Mouse (Mus musculus): Measurements from ENCODE around the gene Mink1.

Gene Mink1

GRCm38 (mm10) chr11:70596094-70596493 is 33.4 kb downstream of the Mink1 start:
- no peak for DNase-seq

GRCm38 (mm10) chr11:70597301-70597700 is 34.6 kb downstream of the Mink1 start:
- DNase-seq: no peak

- DNase-seq: no peak
Measured at GRCm38 (mm10) chr11:70598451-70598953, 35.8 kb downstream of the Mink1 start.

- peak; percentile 86 to 88 for DNase-seq
Measured at GRCm38 (mm10) chr11:70605024-70605566, 42.4 kb downstream of the Mink1 start.

- DNase-seq: no peak
Measured at GRCm38 (mm10) chr11:70606717-70607116, 44.0 kb downstream of the Mink1 start.

GRCm38 (mm10) chr11:70607611-70608010 is 44.9 kb downstream of the Mink1 start:
- DNase-seq: no peak

- DNase-seq: peak; percentile 78 to 84
Measured at GRCm38 (mm10) chr11:70608381-70609066, 45.8 kb downstream of the Mink1 start.

GRCm38 (mm10) chr11:70610752-70611151 is 48.1 kb downstream of the Mink1 start:
- DNase-seq: no peak

GRCm38 (mm10) chr11:70612505-70612904 is 49.8 kb downstream of the Mink1 start:
- DNase-seq: peak in 1 of 2 experiments; percentile 36

GRCm38 (mm10) chr11:70615074-70615473 is 52.4 kb downstream of the Mink1 start:
- DNase-seq: peak; percentile 79 to 86

GRCm38 (mm10) chr11:70615516-70616093 is 52.9 kb downstream of the Mink1 start, which contains the start of gene 4930544D05Rik:
Gene 4930544D05Rik, plus strand, starts transcription at chr11:70615848.
- no peak for DNase-seq

- no peak for DNase-seq
Measured at GRCm38 (mm10) chr11:70619101-70619500, 56.4 kb downstream of the Mink1 start, which contains the start of gene Chrne. Gene Chrne, minus strand, starts transcription at chr11:70619216.

- no peak for DNase-seq
Measured at GRCm38 (mm10) chr11:70621972-70622814, 59.5 kb downstream of the Mink1 start.

GRCm38 (mm10) chr11:70623053-70623742 is 60.5 kb downstream of the Mink1 start:
- no peak for DNase-seq

- peak; percentile 80 to 83 for DNase-seq
Measured at GRCm38 (mm10) chr11:70625473-70625872, 62.8 kb downstream of the Mink1 start.

GRCm38 (mm10) chr11:70626877-70627276 is 64.2 kb downstream of the Mink1 start:
- no peak for DNase-seq

GRCm38 (mm10) chr11:70628431-70628830 is 65.8 kb downstream of the Mink1 start:
- no peak for DNase-seq

GRCm38 (mm10) chr11:70629557-70629956 is 66.9 kb downstream of the Mink1 start:
- DNase-seq: no peak

GRCm38 (mm10) chr11:70630129-70630528 is 67.4 kb downstream of the Mink1 start:
- no peak for DNase-seq

- DNase-seq: no peak
Measured at GRCm38 (mm10) chr11:70635601-70636000, 72.9 kb downstream of the Mink1 start.

GRCm38 (mm10) chr11:70637764-70638163 is 75.1 kb downstream of the Mink1 start:
- no peak for DNase-seq

GRCm38 (mm10) chr11:70638293-70638692 is 75.6 kb downstream of the Mink1 start:
- no peak for DNase-seq
